Mouse (Mus musculus): Measurements from ENCODE around the gene Cuedc1. TPM values are rescaled to one million over a fixed set of nuclear protein-coding genes. Genes with fewer than 3 reads are reported as not detected.

The Cuedc1 gene
- polyA plus RNA-seq, 1 experiment = 15.5 TPM

- no peak overlapping the region for H3K27ac ChIP-seq (ENCODE audit: control insufficient read depth, insufficient read depth, low read length)
- no peaks in the 10 kb centered on the region for H3K4me1 ChIP-seq (replicated peaks; ENCODE audit: control insufficient read depth, insufficient read depth, low read length)
- H3K27me3 ChIP-seq (ENCODE audit: control insufficient read depth, insufficient read depth, low read length) = no peaks in the 10 kb centered on the region
- TF ChIP-seq CTCF (IDR thresholded peaks at IDR 0.05; ENCODE audit: borderline replicate concordance, control insufficient read depth, extremely low read depth, insufficient read depth, low read length, poor library complexity) (no peak), POLR2A (IDR thresholded peaks at IDR 0.05; ENCODE audit: control insufficient read depth, extremely low read depth, insufficient read depth, low read length, poor library complexity) (no peak)
- WGBS = 94% methylated on average over 2 of the region's 2 CpGs
- no peak overlapping the region for H3K4me3 ChIP-seq (ENCODE audit: control insufficient read depth, insufficient read depth, low read length)
- H3K36me3 ChIP-seq (ENCODE audit: control insufficient read depth, insufficient read depth, low read length) = peaks cover 12% of the 10 kb centered on the region
- no peak for DNase-seq
These were observed 42.1 kb upstream of the Cuedc1 start for GRCm38 (mm10) chr11:88055777-88056176.

GRCm38 (mm10) chr11:88057788-88058187 is 40.1 kb upstream of the Cuedc1 start:
- Histone ChIP-seq H3K36me3 (ENCODE audit: control insufficient read depth, insufficient read depth, low read length) (peaks cover 1% of the 10 kb centered on the region; the same call in 1 of the 2 replicates), H3K4me1 (replicated peaks; ENCODE audit: control insufficient read depth, insufficient read depth, low read length) (no peaks in the 10 kb centered on the region), H3K27me3 (ENCODE audit: control insufficient read depth, insufficient read depth, low read length) (no peaks in the 10 kb centered on the region), H3K4me3 (ENCODE audit: control insufficient read depth, insufficient read depth, low read length) (no peak overlapping the region), H3K27ac (ENCODE audit: control insufficient read depth, insufficient read depth, low read length) (no peak overlapping the region)
- TF ChIP-seq POLR2A (IDR thresholded peaks at IDR 0.05; ENCODE audit: control insufficient read depth, extremely low read depth, insufficient read depth, low read length, poor library complexity) (no peak), CTCF (IDR thresholded peaks at IDR 0.05; ENCODE audit: borderline replicate concordance, control insufficient read depth, extremely low read depth, insufficient read depth, low read length, poor library complexity) (no peak)
- WGBS = 85% methylated on average over 2 of the region's 2 CpGs
- DNase-seq = no peak

GRCm38 (mm10) chr11:88059141-88059540 is 38.7 kb upstream of the Cuedc1 start:
- WGBS = 50% methylated on average over 2 of the region's 2 CpGs
- DNase-seq = peak; percentile 40
- TF ChIP-seq POLR2A (IDR thresholded peaks at IDR 0.05; ENCODE audit: control insufficient read depth, extremely low read depth, insufficient read depth, low read length, poor library complexity) (no peak), CTCF (IDR thresholded peaks at IDR 0.05; ENCODE audit: borderline replicate concordance, control insufficient read depth, extremely low read depth, insufficient read depth, low read length, poor library complexity) (no peak)
- no peaks in the 10 kb centered on the region; the same call in 1 of the 2 replicates for H3K36me3 ChIP-seq (ENCODE audit: control insufficient read depth, insufficient read depth, low read length)
- H3K4me3 ChIP-seq (ENCODE audit: control insufficient read depth, insufficient read depth, low read length) = no peak overlapping the region
- H3K27ac ChIP-seq (ENCODE audit: control insufficient read depth, insufficient read depth, low read length) = no peak overlapping the region
- no peaks in the 10 kb centered on the region for H3K4me1 ChIP-seq (replicated peaks; ENCODE audit: control insufficient read depth, insufficient read depth, low read length)
- no peaks in the 10 kb centered on the region for H3K27me3 ChIP-seq (ENCODE audit: control insufficient read depth, insufficient read depth, low read length)

- H3K27me3 ChIP-seq (ENCODE audit: control insufficient read depth, insufficient read depth, low read length) = no peaks in the 10 kb centered on the region
- WGBS = 54% methylated on average over 2 of the region's 2 CpGs
- H3K36me3 ChIP-seq (ENCODE audit: control insufficient read depth, insufficient read depth, low read length) = no peaks in the 10 kb centered on the region
- peaks cover under 1% of the 10 kb centered on the region for H3K4me1 ChIP-seq (replicated peaks; ENCODE audit: control insufficient read depth, insufficient read depth, low read length)
- no peak overlapping the region for H3K4me3 ChIP-seq (ENCODE audit: control insufficient read depth, insufficient read depth, low read length)
- no peak for DNase-seq
- no peak overlapping the region for H3K27ac ChIP-seq (ENCODE audit: control insufficient read depth, insufficient read depth, low read length)
- TF ChIP-seq POLR2A (IDR thresholded peaks at IDR 0.05; ENCODE audit: control insufficient read depth, extremely low read depth, insufficient read depth, low read length, poor library complexity) = no peak
- no peak for TF ChIP-seq CTCF (IDR thresholded peaks at IDR 0.05; ENCODE audit: borderline replicate concordance, control insufficient read depth, extremely low read depth, insufficient read depth, low read length, poor library complexity)
These were observed 35.8 kb upstream of the Cuedc1 start for GRCm38 (mm10) chr11:88061892-88062625.

- no peak for DNase-seq
- Histone ChIP-seq H3K27ac (ENCODE audit: control insufficient read depth, insufficient read depth, low read length) (no peak overlapping the region), H3K4me3 (ENCODE audit: control insufficient read depth, insufficient read depth, low read length) (no peak overlapping the region), H3K4me1 (replicated peaks; ENCODE audit: control insufficient read depth, insufficient read depth, low read length) (peaks cover 4% of the 10 kb centered on the region), H3K36me3 (ENCODE audit: control insufficient read depth, insufficient read depth, low read length) (no peaks in the 10 kb centered on the region), H3K27me3 (ENCODE audit: control insufficient read depth, insufficient read depth, low read length) (no peaks in the 10 kb centered on the region)
- no peak for TF ChIP-seq POLR2A (IDR thresholded peaks at IDR 0.05; ENCODE audit: control insufficient read depth, extremely low read depth, insufficient read depth, low read length, poor library complexity)
- TF ChIP-seq CTCF (IDR thresholded peaks at IDR 0.05; ENCODE audit: borderline replicate concordance, control insufficient read depth, extremely low read depth, insufficient read depth, low read length, poor library complexity) = no peak
These were observed 32.1 kb upstream of the Cuedc1 start for GRCm38 (mm10) chr11:88065732-88066131.

GRCm38 (mm10) chr11:88067191-88067585 is 30.7 kb upstream of the Cuedc1 start:
- Histone ChIP-seq H3K4me3 (ENCODE audit: control insufficient read depth, insufficient read depth, low read length) (peak overlapping the region; percentile 96), H3K27me3 (ENCODE audit: control insufficient read depth, insufficient read depth, low read length) (no peaks in the 10 kb centered on the region), H3K36me3 (ENCODE audit: control insufficient read depth, insufficient read depth, low read length) (no peaks in the 10 kb centered on the region), H3K4me1 (replicated peaks; ENCODE audit: control insufficient read depth, insufficient read depth, low read length) (peaks cover 4% of the 10 kb centered on the region), H3K27ac (ENCODE audit: control insufficient read depth, insufficient read depth, low read length) (no peak overlapping the region)
- WGBS = 13% methylated on average over 8 of the region's 8 CpGs
- TF ChIP-seq CTCF (IDR thresholded peaks at IDR 0.05; ENCODE audit: borderline replicate concordance, control insufficient read depth, extremely low read depth, insufficient read depth, low read length, poor library complexity) (no peak), POLR2A (IDR thresholded peaks at IDR 0.05; ENCODE audit: control insufficient read depth, extremely low read depth, insufficient read depth, low read length, poor library complexity) (no peak)
- no peak for DNase-seq

Data from thymus, adult 2 months (tissue).